Mouse (Mus musculus): ENCODE results near the gene Ube4a.

Ube4a gene

GRCm38 (mm10) chr9:44899716-44900115 lies 65.7 kb downstream of the Ube4a start:
- DNase-seq, result no peak

- DNase-seq, result no peak
Measured at GRCm38 (mm10) chr9:44897024-44897423, 68.4 kb downstream of the Ube4a start.

DNA sequence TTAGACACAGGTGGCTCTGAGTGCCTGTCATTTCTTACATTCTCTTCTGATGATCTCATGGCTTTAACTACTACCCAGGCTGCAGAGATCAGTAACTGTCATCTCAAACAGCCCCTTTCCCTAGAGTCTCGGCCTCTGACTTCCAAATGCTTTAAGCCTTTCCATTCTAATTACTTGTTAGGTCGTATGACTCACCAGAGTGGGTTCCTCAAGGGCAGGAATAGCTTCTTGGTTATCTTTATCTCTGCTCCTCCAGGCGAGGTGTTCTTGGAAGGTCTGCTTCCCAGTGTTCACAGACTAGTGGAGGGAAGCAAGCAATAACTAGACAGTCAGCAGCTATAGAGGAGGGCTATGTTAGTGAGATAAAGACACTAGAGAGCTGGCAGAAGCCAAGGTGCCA lies 72.7 kb downstream of the Ube4a start:
- no peak for DNase-seq

- DNase-seq, result no peak
Measured at GRCm38 (mm10) chr9:44891210-44891609, 74.2 kb downstream of the Ube4a start.

DNA sequence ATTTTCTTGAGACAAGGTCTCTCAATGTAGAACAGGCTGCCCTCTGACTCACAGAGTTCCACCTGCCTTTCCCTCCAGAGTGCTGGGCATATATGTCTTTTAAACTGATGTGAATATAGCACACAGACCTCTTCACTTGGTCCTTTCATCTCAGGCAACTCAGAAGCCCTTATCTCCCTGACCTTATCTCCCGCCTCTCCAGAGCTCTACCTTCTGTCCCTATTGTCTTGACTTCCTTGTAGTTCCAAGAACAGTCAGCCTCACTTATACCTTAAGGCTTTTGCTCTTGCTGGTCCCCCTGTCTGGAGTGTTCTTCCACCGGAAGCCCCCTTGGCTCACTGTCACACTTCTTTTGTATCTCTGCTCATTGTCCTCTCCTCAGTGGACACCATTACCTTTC lies 75.3 kb downstream of the Ube4a start:
- no peak for DNase-seq

DNA sequence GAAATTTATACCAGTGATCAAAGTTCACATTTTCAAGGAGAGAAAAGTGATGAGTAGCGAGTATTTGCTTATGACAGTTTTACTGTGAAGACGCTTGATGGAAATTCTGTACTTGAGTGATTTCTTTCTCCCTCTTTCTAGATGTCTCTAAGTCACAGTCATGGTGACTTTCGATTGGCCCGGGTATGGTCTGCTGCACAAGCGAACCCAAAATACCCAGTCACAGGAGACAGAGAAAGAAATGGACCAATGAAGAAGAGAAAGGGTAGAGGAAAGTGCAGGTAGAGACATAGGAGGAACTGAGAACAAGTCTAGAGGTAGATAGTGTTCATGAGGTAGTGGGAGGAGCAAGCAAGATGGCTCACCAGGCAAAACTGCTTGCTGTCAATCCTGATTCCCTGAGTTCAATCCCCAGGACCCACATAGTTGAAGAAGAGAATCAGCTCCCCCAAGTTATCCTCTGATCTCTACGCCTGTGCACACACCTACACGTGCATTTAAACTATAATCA lies 77.2 kb downstream of the Ube4a start:
- DNase-seq, result no peak

- no peak for DNase-seq
Measured at GRCm38 (mm10) chr9:44882981-44883569, 82.3 kb downstream of the Ube4a start.

DNA sequence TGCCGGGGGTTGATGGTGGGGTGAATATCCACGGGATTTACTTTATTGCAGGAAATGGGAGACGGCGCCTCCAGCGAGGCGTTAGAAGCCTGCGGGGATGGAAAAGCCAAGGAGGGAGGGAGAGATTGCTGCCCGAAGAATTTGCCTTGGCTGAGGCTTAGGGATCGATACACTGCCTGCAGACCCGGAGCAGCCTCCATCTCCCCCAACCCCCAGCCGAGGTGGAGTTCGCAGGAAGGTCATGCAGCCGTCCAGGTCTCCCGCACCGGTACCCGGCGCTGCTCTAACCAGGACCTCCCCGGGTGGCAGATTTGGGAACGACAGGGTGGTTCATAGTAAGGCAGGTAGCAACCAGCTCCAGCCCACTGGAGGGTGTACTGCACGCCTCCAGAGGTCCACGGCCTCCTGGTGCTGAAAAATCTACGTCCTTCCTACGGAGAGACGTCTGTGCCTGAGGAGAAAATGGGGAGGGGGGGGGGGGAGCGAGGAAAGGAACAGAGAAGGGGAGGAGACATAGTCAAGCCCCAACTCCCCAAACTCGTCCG lies 82.9 kb downstream of the Ube4a start:
- peak; percentile 49 to 81 for DNase-seq

GRCm38 (mm10) chr9:44881941-44882435 lies 83.4 kb downstream of the Ube4a start:
- DNase-seq, result peak; percentile 83 to 90

GRCm38 (mm10) chr9:44881221-44881871 lies 84.1 kb downstream of the Ube4a start, which contains the start of gene Kmt2a:
Gene Kmt2a (minus strand): TSS chr9:44881296.
- DNase-seq, result peak; percentile 95 to 98

DNA sequence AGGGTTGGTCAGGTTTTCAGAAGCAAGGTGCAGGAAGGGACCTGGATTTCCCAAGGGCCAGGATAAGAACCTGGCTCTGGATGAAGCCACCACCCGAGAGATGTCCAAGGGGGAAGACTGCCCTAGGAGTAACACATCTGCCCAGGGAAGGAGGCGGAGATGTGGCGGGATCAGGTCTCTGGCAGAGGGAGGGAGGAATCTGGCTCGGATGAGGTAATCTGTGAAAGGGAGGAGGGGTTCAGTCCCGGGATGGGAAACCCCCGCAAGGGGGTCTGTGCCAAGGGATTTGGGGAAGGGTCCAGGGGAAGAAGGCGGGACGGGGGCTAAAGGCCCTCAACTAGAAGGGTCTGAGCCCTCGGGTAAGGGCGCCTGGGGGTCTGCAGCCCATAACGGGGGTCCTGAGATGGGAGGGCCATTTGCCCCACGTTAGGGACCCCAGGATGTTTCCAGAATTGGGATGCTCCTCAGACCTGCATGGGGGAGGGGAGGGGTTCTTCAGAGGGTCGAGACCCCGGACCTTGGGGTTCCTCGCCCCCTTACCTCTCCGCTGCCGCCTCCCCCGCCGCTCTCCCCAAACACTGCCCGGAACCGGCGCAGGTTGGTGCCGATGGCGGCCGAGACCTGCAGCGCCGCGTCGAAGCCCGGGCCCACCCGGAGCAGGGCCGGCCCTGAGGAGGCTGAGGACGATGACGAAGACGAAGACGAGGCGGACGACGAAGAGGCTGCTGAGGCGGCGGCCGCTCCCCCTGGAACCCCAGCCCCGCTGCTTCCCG lies 84.9 kb downstream of the Ube4a start:
- DNase-seq, result peak; percentile 9 to 58

- no peak for DNase-seq
Measured at GRCm38 (mm10) chr9:44879694-44880271, 85.6 kb downstream of the Ube4a start.

DNA sequence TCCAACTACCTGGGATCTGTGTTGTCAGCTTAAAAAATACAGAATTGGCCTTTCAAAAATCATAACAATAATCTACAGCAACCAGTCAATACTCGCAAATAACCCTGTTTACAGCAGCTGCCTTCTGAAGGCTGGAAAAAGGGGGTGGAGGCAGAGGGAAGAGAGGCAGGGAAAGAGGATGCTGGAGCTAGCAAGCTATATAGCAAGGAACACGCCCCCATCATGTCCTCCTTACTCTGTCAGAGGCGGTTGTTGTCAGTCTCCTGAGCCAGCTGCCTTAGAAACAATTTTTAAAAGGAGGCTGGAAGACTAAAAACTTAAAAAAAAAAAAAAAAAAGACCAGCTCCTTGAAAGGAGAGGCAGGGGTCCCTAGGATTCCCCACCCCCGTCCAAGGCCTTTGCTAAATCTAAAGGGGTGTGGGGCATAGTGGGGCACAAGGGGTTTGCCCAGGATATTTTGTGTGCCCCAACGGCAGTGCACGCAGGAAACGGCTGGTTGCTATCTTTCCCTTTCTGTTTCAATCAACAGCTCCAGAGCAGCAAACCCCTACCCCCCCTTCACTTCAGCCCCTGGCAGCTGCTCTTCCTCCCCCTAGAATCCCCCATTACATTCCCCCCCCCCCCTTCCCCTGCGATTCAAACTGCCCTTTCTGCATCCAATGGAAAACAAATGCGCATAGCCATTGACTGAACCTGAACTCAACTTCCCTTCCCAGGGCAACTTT lies 86.5 kb downstream of the Ube4a start:
- no peak for DNase-seq

GRCm38 (mm10) chr9:44877686-44878085 lies 87.7 kb downstream of the Ube4a start:
- DNase-seq, result no peak

GRCm38 (mm10) chr9:44875476-44875875 lies 89.9 kb downstream of the Ube4a start:
- peak; percentile 37 to 63 for DNase-seq

GRCm38 (mm10) chr9:44874198-44874597 lies 91.2 kb downstream of the Ube4a start:
- DNase-seq, result no peak

DNA sequence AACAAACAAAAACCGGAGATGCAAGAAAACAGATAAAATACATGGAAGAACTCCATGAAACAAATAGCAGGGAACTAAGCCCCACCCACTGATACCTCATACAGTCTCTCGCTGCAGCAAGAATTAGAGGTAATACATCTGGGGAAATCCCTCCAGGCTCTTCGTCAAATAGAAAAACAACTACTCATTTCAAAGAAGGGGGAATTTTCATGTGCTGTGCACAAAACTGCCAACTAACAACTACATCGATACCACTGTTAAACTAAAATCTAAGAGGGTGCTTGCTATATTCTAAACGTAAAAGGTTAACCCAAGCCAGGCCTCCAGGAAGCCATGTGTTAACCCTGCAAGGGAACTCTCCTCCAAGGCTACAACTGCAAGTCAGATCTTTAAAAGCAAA lies 91.7 kb downstream of the Ube4a start:
- no peak for DNase-seq

Measured in kidney, postnatal 25 days (tissue).